Mouse (Mus musculus): ENCODE results near the gene Capn8.

The Capn8 gene

DNA sequence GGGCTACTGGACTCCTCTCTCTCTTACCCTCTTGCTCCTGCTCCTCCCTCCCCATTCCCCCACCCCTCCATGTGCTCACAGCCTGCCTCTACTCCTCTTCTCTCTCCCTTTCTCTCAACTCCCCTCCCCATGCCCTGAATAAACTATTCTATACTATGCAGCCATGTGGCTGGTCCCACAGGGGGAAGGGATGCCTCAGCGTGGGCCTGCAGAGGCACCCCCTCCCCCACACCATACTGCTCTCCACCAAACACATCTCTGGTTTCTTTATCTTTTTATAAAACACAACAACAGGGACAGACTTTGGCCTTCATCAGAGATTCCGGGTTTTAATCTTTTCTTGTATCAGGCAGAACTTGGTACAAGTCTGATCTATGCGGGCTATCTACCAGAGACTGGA is 114.4 kb downstream of the Capn8 start:
- CTCF ChIA-PET = no interaction called here

DNA sequence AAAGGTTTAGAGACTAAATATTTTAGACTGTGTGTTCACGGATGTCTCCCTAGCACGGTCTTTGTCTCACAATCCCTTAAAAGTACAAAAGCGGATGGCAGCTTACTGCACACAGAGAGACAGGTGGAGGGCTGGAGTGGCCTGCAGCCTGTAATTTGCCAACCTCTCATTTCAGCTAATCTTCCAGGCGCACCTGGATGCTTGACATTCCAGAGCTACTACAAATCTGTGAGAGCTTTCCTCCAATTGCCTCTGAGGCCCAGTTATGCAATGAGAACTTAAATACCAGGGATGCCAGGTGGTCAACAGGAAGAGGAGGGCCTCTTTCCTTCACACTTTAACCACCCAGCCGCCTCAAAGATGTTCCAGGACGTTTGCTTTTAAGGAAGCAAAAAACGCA is 114.8 kb downstream of the Capn8 start:
- CTCF ChIA-PET = no interaction called here
